Mouse (Mus musculus) thymus, adult 2 months (tissue): ENCODE measurements around the gene Adamts2. TPM values are rescaled to one million over a fixed set of nuclear protein-coding genes. Genes with fewer than 3 reads are reported as not detected.

Experiments used
- DNase-seq: peaks from one replicate; pipeline ENCODE4 v3.0.0; 2021
- H3K27ac ChIP-seq: fragments of 200-500 bp; 2 replicates; pipeline ENCODE4 v1.5.1; 2012; ENCODE audit warnings: low read length, control low read depth; ENCODE audit not compliant: control insufficient read depth, insufficient read depth
- H3K27me3 ChIP-seq: fragments of 200-500 bp; 2 replicates; pipeline ENCODE4 v1.6.1; 2012; ENCODE audit warnings: mild to moderate bottlenecking, low read length, moderate library complexity, mixed read lengths; ENCODE audit not compliant: control insufficient read depth, insufficient read depth
- H3K36me3 ChIP-seq: fragments of 200-500 bp; 2 replicates; pipeline ENCODE4 v1.6.1; 2012; ENCODE audit warnings: mild to moderate bottlenecking, low read length, moderate library complexity; ENCODE audit not compliant: control insufficient read depth, insufficient read depth
- H3K4me1 ChIP-seq: fragments of 200-500 bp; replicated peaks from 2 replicates; pipeline ENCODE4 v1.6.1; 2012; ENCODE audit warnings: low read length; ENCODE audit not compliant: control insufficient read depth, insufficient read depth
- H3K4me3 ChIP-seq: fragments of 200-500 bp; 2 replicates; pipeline ENCODE4 v1.5.1; 2012; ENCODE audit warnings: mild to moderate bottlenecking, low read length, control low read depth, moderate library complexity; ENCODE audit not compliant: control insufficient read depth, insufficient read depth
- CTCF ChIP-seq: fragments of 200-500 bp; IDR thresholded peaks from 2 replicates; pipeline ENCODE4 v1.5.1; 2012; ENCODE audit warnings: mild to moderate bottlenecking, control low read depth, low read length, moderate library complexity, borderline replicate concordance; ENCODE audit not compliant: control insufficient read depth, poor library complexity, insufficient read depth; ENCODE audit errors: extremely low read depth
- POLR2A ChIP-seq: fragments of 200-500 bp; IDR thresholded peaks from 2 replicates; pipeline ENCODE4 v1.6.1; 2012; ENCODE audit warnings: mild to moderate bottlenecking, low read length, control low read depth, moderate library complexity; ENCODE audit not compliant: control insufficient read depth, poor library complexity, insufficient read depth; ENCODE audit errors: extremely low read depth
- WGBS: fragments of 180-500 bp; shearing (Covaris S2); methylation state at CpG from one replicate; pipeline ENCODE4 v1.1.7; 2018; 5-methylcytosine and 5-hydroxymethylcytosine counted together
- polyA plus RNA-seq: library from polyadenylated mRNA; depleted of rRNA; stranded (reverse); fragments of >200 nt; gene quantifications from 2 replicates; pipeline ENCODE4 v1.2.3, GENCODE M21; 2012

Adamts2 gene
- polyA plus RNA-seq, 1 experiment = 5.5 TPM

DNA sequence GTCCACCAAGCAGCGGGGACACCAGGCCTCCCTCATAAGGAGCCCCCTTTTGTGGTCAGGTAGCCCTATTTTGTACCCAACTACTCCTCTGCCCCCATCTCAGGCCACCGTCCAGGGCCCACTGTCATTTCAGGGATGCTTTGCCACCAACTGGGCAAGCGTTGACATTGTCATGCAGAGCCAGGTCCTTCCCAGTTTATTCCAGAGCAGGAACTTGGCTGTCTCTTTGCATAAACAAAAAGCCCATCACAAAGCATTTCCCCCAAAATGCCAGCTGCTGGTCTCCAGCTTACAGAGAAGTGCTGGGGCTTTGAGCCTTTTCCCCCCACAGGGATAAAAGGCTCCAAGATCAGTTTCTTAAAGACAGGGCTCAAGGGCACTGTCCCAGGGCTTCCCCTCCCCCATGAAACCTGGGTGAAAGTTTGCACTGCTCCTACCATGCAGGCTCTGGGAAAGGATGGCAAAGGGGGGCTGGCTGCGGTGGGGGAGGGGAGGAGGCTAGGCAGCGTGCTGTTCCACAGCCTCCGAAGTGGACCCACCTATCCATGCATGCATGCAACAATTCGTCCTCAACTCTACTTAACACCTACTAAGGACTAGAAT, 149.2 kb downstream of the Adamts2 start:
- 76% methylated on average over 7 of the region's 7 CpGs for WGBS
- Histone ChIP-seq H3K4me1 (no peaks in the 10 kb centered on the region), H3K4me3 (no peak overlapping the region), H3K27ac (no peak overlapping the region), H3K27me3 (no peaks in the 10 kb centered on the region), H3K36me3 (no peaks in the 10 kb centered on the region)
- no peak for DNase-seq
- TF ChIP-seq CTCF = no peak
- TF ChIP-seq POLR2A = no peak

DNA sequence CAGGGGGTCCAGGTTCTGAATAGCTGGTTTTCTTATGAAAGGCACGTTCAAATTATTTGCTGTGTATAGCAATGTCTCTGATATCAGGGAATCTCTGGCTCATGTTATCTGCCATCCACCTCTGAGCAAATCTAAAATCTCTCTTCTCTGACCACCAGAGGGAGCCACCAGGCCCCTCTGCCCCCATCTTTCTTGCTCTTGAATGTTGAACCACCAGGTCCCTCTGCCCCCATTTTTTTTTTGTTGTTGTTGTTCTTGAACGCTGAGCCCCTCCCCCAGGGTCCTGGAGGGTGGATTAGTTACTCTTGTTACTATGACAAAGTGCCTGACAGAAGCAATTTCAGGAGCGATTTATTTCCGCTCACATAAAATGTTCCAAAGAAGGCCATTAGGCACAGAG, 155.9 kb downstream of the Adamts2 start:
- Histone ChIP-seq H3K27me3 (no peaks in the 10 kb centered on the region), H3K36me3 (no peaks in the 10 kb centered on the region), H3K4me3 (no peak overlapping the region), H3K4me1 (no peaks in the 10 kb centered on the region), H3K27ac (no peak overlapping the region)
- DNase-seq = no peak
- TF ChIP-seq CTCF (no peak), POLR2A (no peak)
- 77% methylated on average over 4 of the region's 4 CpGs for WGBS

DNA sequence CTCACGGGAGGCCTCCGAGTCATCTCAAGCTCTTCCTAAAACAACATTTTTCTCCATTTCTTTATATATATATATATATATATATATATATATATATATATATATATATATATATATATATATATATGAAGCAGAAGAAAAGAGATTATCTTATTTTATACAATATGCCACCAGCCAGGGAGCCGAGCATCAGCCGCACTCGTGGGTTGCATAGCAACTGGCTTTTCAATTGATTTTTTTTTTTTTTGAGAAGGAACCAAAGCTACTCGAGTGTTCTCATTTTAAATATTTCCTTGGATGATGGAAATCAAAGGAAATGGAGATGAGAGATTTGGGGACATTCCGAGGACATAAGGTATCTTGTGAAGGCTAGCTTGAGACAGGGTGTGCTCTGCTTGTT, 164.6 kb downstream of the Adamts2 start:
- no peaks in the 10 kb centered on the region for H3K36me3 ChIP-seq
- no peak for DNase-seq
- TF ChIP-seq CTCF = no peak
- no peak for TF ChIP-seq POLR2A
- H3K27ac ChIP-seq = no peak overlapping the region
- no peaks in the 10 kb centered on the region for H3K4me1 ChIP-seq
- no peak overlapping the region for H3K4me3 ChIP-seq
- WGBS = 89% methylated on average over 7 of the region's 7 CpGs
- no peaks in the 10 kb centered on the region for H3K27me3 ChIP-seq

DNA sequence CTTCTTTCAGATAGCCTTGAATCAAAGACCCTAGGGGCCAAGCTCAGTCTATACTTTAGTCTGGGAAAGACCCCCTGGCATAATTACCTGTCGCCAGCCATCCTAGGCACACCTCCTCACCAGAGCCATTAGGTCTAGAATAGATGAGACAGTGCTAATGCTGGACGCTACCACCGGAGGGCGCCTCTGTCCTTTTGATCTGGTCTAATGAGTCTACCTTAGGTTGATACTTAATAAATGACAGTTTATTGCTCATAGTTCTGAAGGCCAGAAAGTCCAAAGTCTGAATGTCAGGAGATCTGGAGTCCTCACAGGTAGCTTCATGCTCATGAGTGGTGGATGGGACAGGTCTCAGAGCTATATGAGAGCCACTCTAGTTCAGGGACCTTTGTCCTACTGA, 165.2 kb downstream of the Adamts2 start:
- H3K4me1 ChIP-seq = no peaks in the 10 kb centered on the region
- H3K27me3 ChIP-seq = no peaks in the 10 kb centered on the region
- WGBS = 23% methylated on average over 4 of the region's 4 CpGs
- peak; percentile 53 for DNase-seq
- H3K36me3 ChIP-seq = no peaks in the 10 kb centered on the region
- no peak overlapping the region for H3K4me3 ChIP-seq
- no peak overlapping the region for H3K27ac ChIP-seq
- no peak for TF ChIP-seq CTCF
- TF ChIP-seq POLR2A = no peak

DNA sequence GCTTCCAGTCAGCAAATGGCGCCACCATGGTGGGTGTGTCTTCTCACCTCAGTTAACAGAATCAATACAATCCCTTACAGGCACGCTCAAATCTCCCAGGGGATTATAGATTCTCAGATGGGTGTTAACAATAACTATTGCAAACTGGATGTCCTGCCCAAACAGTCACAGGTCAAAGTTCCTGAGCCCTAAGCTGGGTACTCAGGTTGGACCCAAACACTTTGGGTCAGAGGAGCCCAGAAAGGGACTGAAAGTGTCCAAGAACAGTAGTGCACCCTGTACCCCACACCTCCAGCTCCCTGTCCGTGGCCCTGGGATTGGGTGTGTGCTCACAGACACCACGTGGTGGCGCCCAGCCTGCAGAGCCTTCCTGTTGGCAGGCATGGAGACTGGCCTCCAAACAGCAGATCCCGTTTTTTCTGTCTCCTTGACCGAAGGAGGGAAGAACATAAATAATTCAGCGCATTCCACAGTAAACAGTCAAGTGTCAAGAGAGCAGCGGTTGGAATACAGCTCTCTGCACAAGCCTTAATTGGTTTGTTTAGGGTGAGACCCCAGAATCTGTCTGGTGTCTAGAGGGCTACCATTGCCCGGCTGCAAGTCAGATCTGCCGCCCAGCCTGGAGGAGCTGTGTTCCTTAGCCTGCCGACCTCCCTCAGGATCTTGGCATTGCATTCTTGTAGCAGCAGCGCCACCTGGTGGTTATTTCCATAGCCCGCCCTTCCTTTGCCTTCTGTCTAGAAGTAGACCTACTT, 167.3 kb downstream of the Adamts2 start:
- H3K4me3 ChIP-seq = no peak overlapping the region
- H3K27ac ChIP-seq = no peak overlapping the region
- peak; percentile 79 for DNase-seq
- H3K4me1 ChIP-seq = no peaks in the 10 kb centered on the region
- TF ChIP-seq CTCF = peak; percentile 76
- TF ChIP-seq POLR2A = no peak
- 23% methylated on average over 14 of the region's 14 CpGs for WGBS
- no peaks in the 10 kb centered on the region for H3K36me3 ChIP-seq
- H3K27me3 ChIP-seq = no peaks in the 10 kb centered on the region

DNA sequence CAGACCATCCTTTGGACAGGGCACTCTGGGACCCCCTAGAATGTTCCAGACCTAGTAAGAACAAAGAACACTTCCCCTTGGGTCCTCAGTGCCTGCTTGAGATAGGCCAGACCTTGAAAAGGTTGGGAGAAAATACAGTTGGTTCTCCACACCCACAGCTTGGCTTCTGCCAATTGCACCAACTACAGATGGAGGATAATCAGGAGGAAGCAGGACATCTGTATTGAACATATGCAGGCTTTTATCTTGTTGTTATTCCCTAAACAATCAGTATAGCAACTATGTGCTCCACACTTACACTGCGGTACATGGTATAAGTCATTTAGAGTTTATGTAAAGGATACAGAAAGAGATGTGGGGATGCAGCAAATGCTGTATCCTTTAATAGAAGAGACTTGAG, 169.1 kb downstream of the Adamts2 start:
- Histone ChIP-seq H3K4me3 (no peak overlapping the region), H3K27ac (no peak overlapping the region), H3K4me1 (no peaks in the 10 kb centered on the region), H3K36me3 (no peaks in the 10 kb centered on the region), H3K27me3 (no peaks in the 10 kb centered on the region)
- no peak for DNase-seq
- 100% methylated on average over 1 of the region's 1 CpGs for WGBS
- TF ChIP-seq POLR2A = no peak
- TF ChIP-seq CTCF = no peak
